In the genomic region with DNA sequence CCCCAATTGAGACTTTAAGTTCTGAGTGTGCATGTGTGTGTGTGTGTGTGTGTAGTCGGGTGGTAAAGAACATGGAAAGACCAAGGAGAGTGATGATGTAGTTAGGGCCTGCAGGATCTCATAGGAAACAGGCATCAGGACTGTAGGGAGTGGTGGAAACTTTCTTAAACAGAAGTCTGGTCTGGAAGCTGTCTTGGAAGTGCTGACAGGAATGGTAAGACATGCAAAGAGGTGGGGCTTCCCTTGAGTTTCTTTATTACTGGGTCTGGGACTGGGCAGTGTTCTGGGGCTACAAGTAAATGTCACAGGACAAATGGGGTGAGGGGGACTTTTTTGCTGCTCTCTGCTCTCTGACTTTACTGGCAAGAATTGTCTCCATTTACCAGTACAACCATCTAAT, we compare ENCODE assay signal across 22 mouse cellular contexts. TPM values are rescaled to one million over a fixed set of nuclear protein-coding genes. Genes with fewer than 3 reads are reported as not detected.
"Had no signal": no experiment of that assay in that cellular context is flagged by ENCODE, and none has a peak within 500 bp of the region (broad histone marks: within the 10 kb centered on the region; RNA-seq: fewer than 3 reads in every experiment).

No protein-coding gene starts in this region.

- DNase-seq: kidney, postnatal 10 days; kidney, postnatal 4 days; left cerebral cortex, postnatal 4 days; lung, adult 2 months; lung, postnatal 14 days; retina, postnatal 1 day; right cerebral cortex, postnatal 4 days; spleen, adult 18-20 months; thymus, postnatal 36 days had no signal

- H3K4me1 ChIP-seq: limb, embryonic 13.5 days; midbrain, embryonic 12.5 days; neural tube, embryonic 13.5 days had no signal

- ATAC-seq: midbrain, embryonic 16.5 days had no signal

- H3K9me3 ChIP-seq: limb, embryonic 13.5 days; midbrain, embryonic 12.5 days; neural tube, embryonic 13.5 days had no signal

- H3K4me2 ChIP-seq: limb, embryonic 13.5 days; midbrain, embryonic 12.5 days; neural tube, embryonic 13.5 days had no signal

- H3K36me3 ChIP-seq: limb, embryonic 13.5 days; midbrain, embryonic 12.5 days; neural tube, embryonic 13.5 days had no signal

- H3K27ac ChIP-seq: layer of hippocampus, adult 2 months; limb, embryonic 13.5 days; liver, embryonic 14.5 days; midbrain, embryonic 12.5 days; neural tube, embryonic 13.5 days had no signal

- H3K9ac ChIP-seq: limb, embryonic 13.5 days; liver, embryonic 14.5 days; midbrain, embryonic 12.5 days; neural tube, embryonic 13.5 days had no signal

- H3K27me3 ChIP-seq: limb, embryonic 13.5 days; midbrain, embryonic 12.5 days; neural tube, embryonic 13.5 days had no signal

- H3K4me3 ChIP-seq: layer of hippocampus, adult 2 months; limb, embryonic 13.5 days; midbrain, embryonic 12.5 days; neural tube, embryonic 13.5 days had no signal

RNA-seq across cellular contexts. Expression of a gene that starts 4.8 kb away (rescaled TPM):
- total RNA-seq: layer of hippocampus, adult 2 months; layer of hippocampus, postnatal 10 days; left cerebral cortex, adult 18-20 months; left cerebral cortex, postnatal 10 days; liver, adult 2 months had no signal
- polyA plus RNA-seq: limb, embryonic 13.5 days; liver, adult 2 months; midbrain, embryonic 12.5 days; midbrain, embryonic 16.5 days; neural tube, embryonic 13.5 days had no signal

RNA-seq across cellular contexts. Expression of a gene that starts 12.5 kb away (rescaled TPM):
- total RNA-seq: layer of hippocampus, adult 2 months; layer of hippocampus, postnatal 10 days; left cerebral cortex, adult 18-20 months; left cerebral cortex, postnatal 10 days; left cerebral cortex, postnatal 4 days; liver, adult 2 months; megakaryocyte-erythroid progenitor cell, adult 5-6 weeks had no signal
- polyA plus RNA-seq: liver, adult 2 months; lung, adult 2 months; midbrain, embryonic 12.5 days; midbrain, embryonic 16.5 days; neural tube, embryonic 13.5 days had no signal

RNA-seq across cellular contexts. Expression of a gene that starts 22.8 kb away (rescaled TPM):
- total RNA-seq: layer of hippocampus, adult 2 months; layer of hippocampus, postnatal 10 days; left cerebral cortex, adult 18-20 months; left cerebral cortex, postnatal 10 days; left cerebral cortex, postnatal 4 days; liver, adult 2 months; megakaryocyte-erythroid progenitor cell, adult 5-6 weeks had no signal
- polyA plus RNA-seq: limb, embryonic 13.5 days; liver, adult 2 months; liver, embryonic 14.5 days; lung, adult 2 months; midbrain, embryonic 12.5 days; midbrain, embryonic 16.5 days; neural tube, embryonic 13.5 days; stomach, embryonic 14.5 days; thymus, postnatal 0 days had no signal

RNA-seq across cellular contexts. Expression of a gene that starts 34.8 kb away (rescaled TPM):
- total RNA-seq: layer of hippocampus, adult 2 months; layer of hippocampus, postnatal 10 days; left cerebral cortex, adult 18-20 months; left cerebral cortex, postnatal 10 days; left cerebral cortex, postnatal 4 days; liver, adult 2 months; megakaryocyte-erythroid progenitor cell, adult 5-6 weeks had no signal
- polyA plus RNA-seq: limb, embryonic 13.5 days; liver, adult 2 months; liver, embryonic 14.5 days; lung, adult 2 months; midbrain, embryonic 12.5 days; midbrain, embryonic 16.5 days; neural tube, embryonic 13.5 days; stomach, embryonic 14.5 days; thymus, postnatal 0 days had no signal

RNA-seq across cellular contexts. Expression of a gene that starts 35.5 kb away (rescaled TPM):
- total RNA-seq: layer of hippocampus, postnatal 10 days; left cerebral cortex, adult 18-20 months; left cerebral cortex, postnatal 10 days; liver, adult 2 months; megakaryocyte-erythroid progenitor cell, adult 5-6 weeks had no signal
- polyA plus RNA-seq: liver, adult 2 months; midbrain, embryonic 12.5 days; midbrain, embryonic 16.5 days; neural tube, embryonic 13.5 days had no signal
